Mouse (Mus musculus) layer of hippocampus, postnatal 25 days (tissue): Measurements from ENCODE around the gene Qser1. TPM values are rescaled to one million over a fixed set of nuclear protein-coding genes. Genes with fewer than 3 reads are reported as not detected.

ENCODE experiments used
- DNase-seq, 2 experiments: peaks; one replicate each; pipeline ENCODE4 v3.0.0; 2022; ENCODE audit warnings: mixed read lengths in 2 of 2, low spot score in 1 of 2; ENCODE audit errors: extremely low spot score in 1 of 2
- total RNA-seq, 2 experiments: library from RNA; stranded (reverse); gene quantifications; 2 replicates each; pipeline ENCODE4 v1.2.3; 2021

Qser1 gene
- total RNA-seq, 2 experiments from 2014 or later: 8.7 to 11.0 TPM

GRCm38 (mm10) chr2:104740248-104740949 is 76.2 kb downstream of the Qser1 start:
- no peak for DNase-seq

GRCm38 (mm10) chr2:104739691-104740090 is 76.9 kb downstream of the Qser1 start:
- DNase-seq: no peak

GRCm38 (mm10) chr2:104736241-104736640 is 80.3 kb downstream of the Qser1 start:
- no peak for DNase-seq

GRCm38 (mm10) chr2:104732562-104733256 is 83.9 kb downstream of the Qser1 start:
- DNase-seq: no peak

GRCm38 (mm10) chr2:104732033-104732444 is 84.5 kb downstream of the Qser1 start:
- no peak for DNase-seq

GRCm38 (mm10) chr2:104727369-104727768 is 89.2 kb downstream of the Qser1 start:
- DNase-seq: no peak

GRCm38 (mm10) chr2:104722021-104722420 is 94.5 kb downstream of the Qser1 start:
- no peak for DNase-seq

- no peak for DNase-seq
These were observed 98.7 kb downstream of the Qser1 start for GRCm38 (mm10) chr2:104717827-104718226.

- DNase-seq: no peak
These were observed 99.3 kb downstream of the Qser1 start for GRCm38 (mm10) chr2:104717231-104717735.

- DNase-seq: no peak
These were observed 100.3 kb downstream of the Qser1 start, which contains the start of gene Pin1rt1 for GRCm38 (mm10) chr2:104716279-104716678. Gene Pin1rt1 (minus strand): TSS chr2:104716379.

- DNase-seq: no peak
These were observed 102.3 kb downstream of the Qser1 start for GRCm38 (mm10) chr2:104714254-104714691.

- DNase-seq: no peak
These were observed 104.1 kb downstream of the Qser1 start for GRCm38 (mm10) chr2:104712486-104712809.

- DNase-seq: peak; percentile 63 to 67
These were observed 104.7 kb downstream of the Qser1 start, which contains the start of gene Tcp11l1 for GRCm38 (mm10) chr2:104711585-104712485. Gene Tcp11l1 (minus strand): TSS chr2:104712169.

- DNase-seq: no peak
These were observed 105.7 kb downstream of the Qser1 start for GRCm38 (mm10) chr2:104710670-104711370.

GRCm38 (mm10) chr2:104709786-104710337 is 106.7 kb downstream of the Qser1 start:
- DNase-seq: no peak

Other genes starting within 250 kb of the Qser1 start
- gene Cstf3, start 226.2 kb downstream of the Qser1 start, total RNA-seq: 10 to 100 TPM; 40.2 to 47.5 TPM
- 10 to 100 TPM; 35.5 to 46.3 TPM for gene Tcp11l1, start 104.6 kb downstream of the Qser1 start, total RNA-seq
- gene Pin1rt1, start 100.4 kb downstream of the Qser1 start, total RNA-seq: not detected
- gene Depdc7, start 73.9 kb downstream of the Qser1 start, total RNA-seq: 1 to 10 TPM; 1.5 to 1.9 TPM
- under 1 TPM; 0.45 to 0.54 TPM for gene Prrg4, start 33.1 kb upstream of the Qser1 start, total RNA-seq
- 1 to 10 TPM in 1 of 2 experiments, under 1 TPM in 1; 0.70 to 1.3 TPM for gene Ccdc73, start 51.0 kb upstream of the Qser1 start, total RNA-seq
- 100 to 1,000 TPM in 1 of 2 experiments, 10 to 100 TPM in 1; 87.4 to 106 TPM for gene Eif3m, start 200.3 kb upstream of the Qser1 start, total RNA-seq